Mouse (Mus musculus): ENCODE results near the gene Ccdc40. TPM values are rescaled to one million over a fixed set of nuclear protein-coding genes. Genes with fewer than 3 reads are reported as not detected.
A peak's percentile ranks its signal among the peaks of the same experiment; 100 is the strongest.
"Not testable (repeated sequence)": the region's sequence is repeated elsewhere in the genome, so short reads cannot be mapped to it uniquely, and the experiment has no call there.

The Ccdc40 gene
- polyA plus RNA-seq, 1 experiment: 0.81 TPM

DNA sequence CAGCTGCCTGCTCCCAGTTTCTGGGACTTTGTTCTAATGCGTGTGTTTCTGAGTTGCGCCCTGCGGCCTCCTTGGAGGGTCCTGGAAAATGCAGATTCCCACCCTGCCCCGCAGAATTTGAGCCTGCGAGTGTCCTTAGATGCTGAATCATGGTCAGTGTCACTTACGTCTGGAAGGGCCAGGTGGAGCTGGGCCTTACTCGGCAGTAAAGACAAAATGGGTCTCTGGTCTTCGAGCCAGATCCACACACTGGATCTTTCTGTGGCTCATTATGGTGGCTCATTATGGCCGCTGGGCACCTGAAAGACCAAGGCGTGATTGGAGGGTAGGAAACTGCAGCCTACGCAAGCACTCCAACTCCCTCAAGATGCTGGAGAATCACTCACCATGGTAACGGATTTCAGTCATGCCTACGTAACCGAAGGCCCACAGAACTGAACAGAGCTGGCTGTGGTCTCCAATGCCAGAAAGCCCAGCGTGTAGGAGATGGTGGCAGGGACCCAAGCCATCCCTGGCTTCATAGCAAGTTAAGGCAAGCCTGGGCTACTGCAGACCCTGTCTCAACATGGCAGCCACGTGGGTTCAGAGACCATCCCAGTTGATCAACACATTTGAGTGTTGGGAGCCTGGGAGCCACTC, 40.3 kb downstream of the Ccdc40 start:
- TF ChIP-seq CTCF (IDR thresholded peaks at IDR 0.05; ENCODE audit: borderline replicate concordance, insufficient read depth, low read length) (no peak), POLR2A (IDR thresholded peaks at IDR 0.05; ENCODE audit: low read depth, low read length) (no peak)
- Histone ChIP-seq H3K4me1 (ENCODE audit: control insufficient read depth, insufficient read depth, low read length) (no peaks in the 10 kb centered on the region), H3K4me3 (ENCODE audit: insufficient read depth, low read length) (peak overlapping the region; percentile 72), H3K27ac (ENCODE audit: insufficient read depth, low read length) (no peak overlapping the region)

DNA sequence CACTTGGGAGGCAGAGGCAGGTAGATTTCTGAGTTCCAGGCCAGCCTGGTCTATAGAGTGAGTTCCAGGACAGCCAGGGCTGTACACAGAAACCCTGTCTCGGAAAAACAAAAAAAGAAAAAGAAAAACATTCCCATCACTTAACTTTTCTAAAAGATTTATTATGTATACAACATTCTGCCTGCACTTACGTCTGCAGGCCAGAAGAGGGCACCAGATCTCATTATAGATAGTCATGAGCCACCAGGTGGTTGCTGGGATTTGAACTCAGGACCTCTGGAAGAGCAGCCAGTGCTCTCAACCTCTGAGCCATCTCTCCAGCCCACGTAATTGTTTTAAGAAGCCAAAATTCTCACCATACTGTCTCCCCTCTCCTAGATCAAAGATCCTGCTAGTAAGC, 44.1 kb downstream of the Ccdc40 start:
- H3K4me1 ChIP-seq (ENCODE audit: control insufficient read depth, insufficient read depth, low read length); H3K4me3 ChIP-seq (ENCODE audit: insufficient read depth, low read length); H3K27ac ChIP-seq (ENCODE audit: insufficient read depth, low read length): not testable (repeated sequence)

DNA sequence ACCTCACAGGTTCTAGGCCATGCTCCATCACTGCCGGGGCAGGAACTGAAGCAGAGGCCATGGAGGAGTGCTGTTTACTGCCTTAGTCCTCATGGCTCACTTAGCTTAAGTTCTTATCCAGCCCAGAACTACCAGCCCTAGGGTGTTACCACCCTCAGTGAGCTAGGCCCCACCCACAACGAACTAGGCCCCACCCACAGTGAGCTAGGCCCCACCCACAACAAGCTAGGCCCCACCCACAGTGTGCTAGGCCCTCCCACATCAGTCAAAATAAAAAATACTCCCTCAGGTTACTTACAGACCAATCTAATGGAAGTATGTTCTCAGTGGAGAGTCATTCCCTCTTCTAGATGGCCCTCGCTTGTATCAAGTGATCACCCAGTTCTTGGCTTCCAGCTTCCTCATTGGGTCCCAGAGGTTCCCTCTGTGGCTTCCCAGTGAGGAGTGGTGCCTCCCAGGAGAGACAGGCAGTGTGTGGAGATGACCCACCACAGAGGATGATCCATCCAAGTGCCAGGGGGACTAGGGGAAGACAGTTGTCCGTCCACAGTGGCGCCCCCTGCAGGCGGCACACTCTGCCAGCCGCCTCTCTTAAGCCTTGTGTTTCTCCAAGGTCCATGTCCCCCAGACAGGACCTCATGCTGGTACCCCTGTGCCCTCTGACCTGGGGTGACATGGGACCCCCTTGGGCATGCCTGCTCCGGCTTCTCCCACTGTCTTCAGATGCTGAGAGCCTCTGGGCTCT, 45.0 kb downstream of the Ccdc40 start:
- TF ChIP-seq POLR2A (IDR thresholded peaks at IDR 0.05; ENCODE audit: low read depth, low read length) (no peak), CTCF (IDR thresholded peaks at IDR 0.05; ENCODE audit: borderline replicate concordance, insufficient read depth, low read length) (no peak)
- Histone ChIP-seq H3K4me1 (ENCODE audit: control insufficient read depth, insufficient read depth, low read length) (no peaks in the 10 kb centered on the region), H3K4me3 (ENCODE audit: insufficient read depth, low read length) (no peak overlapping the region), H3K27ac (ENCODE audit: insufficient read depth, low read length) (no peak overlapping the region)

DNA sequence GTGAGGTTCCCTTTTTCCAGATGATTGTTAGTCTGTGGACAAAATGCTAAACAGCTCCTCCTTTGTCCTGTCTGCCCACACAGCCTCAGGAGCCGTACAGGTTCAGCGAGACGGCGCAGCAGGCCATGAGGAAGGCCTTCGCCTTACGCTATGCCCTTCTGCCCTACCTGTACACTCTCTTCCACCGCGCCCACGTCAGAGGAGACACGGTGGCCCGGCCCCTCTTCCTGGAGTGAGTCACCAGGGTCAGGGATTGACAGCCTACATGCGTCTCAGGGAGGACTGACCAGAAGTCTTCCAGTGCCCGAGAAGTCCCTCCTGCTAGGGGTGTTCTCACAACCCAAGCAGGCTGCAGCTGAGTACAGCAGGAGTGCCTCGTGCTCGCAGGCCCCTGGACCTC, 52.7 kb downstream of the Ccdc40 start:
- no peak overlapping the region for H3K4me3 ChIP-seq (ENCODE audit: insufficient read depth, low read length)
- no peaks in the 10 kb centered on the region for H3K4me1 ChIP-seq (ENCODE audit: control insufficient read depth, insufficient read depth, low read length)
- H3K27ac ChIP-seq (ENCODE audit: insufficient read depth, low read length): no peak overlapping the region
- TF ChIP-seq CTCF (IDR thresholded peaks at IDR 0.05; ENCODE audit: borderline replicate concordance, insufficient read depth, low read length) (no peak), POLR2A (IDR thresholded peaks at IDR 0.05; ENCODE audit: low read depth, low read length) (no peak)

DNA sequence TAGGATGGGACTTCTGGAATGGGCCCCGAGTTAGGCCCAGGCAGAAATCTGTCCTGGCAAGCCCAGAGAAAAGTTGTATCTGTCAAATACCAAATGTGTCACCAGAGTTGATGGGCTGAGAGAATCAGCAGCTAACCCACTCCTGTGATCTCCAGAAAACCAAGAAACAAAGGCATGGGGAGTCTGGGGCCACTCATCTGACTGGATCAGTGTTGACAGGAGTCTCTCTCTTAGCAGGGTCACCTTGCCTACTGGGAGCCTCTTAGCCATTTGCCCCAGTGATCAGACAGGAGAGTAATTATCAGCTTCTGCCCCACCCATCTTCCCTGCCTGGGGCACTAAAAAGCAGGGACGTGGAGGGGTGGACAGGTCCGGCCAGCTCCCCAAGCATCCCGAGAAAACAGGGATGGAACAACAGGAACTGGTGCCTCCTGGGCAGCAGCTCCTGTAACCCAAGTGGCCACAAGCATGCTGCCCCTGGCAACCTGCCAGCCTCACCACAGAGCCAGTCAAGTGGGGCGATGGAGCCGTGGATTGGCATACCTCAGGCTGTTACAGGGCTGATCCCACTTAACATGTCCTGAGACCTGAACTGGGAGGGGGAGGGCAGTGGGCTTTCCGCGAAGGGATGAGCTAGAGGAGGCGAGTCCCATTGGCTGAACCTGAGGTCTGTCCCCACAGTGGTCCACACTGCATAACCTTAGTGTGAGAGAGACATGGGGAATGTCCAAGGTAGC, 57.6 kb downstream of the Ccdc40 start:
- Histone ChIP-seq H3K4me3 (ENCODE audit: insufficient read depth, low read length) (no peak overlapping the region), H3K4me1 (ENCODE audit: control insufficient read depth, insufficient read depth, low read length) (no peaks in the 10 kb centered on the region), H3K27ac (ENCODE audit: insufficient read depth, low read length) (no peak overlapping the region)
- TF ChIP-seq CTCF (IDR thresholded peaks at IDR 0.05; ENCODE audit: borderline replicate concordance, insufficient read depth, low read length) (no peak), POLR2A (IDR thresholded peaks at IDR 0.05; ENCODE audit: low read depth, low read length) (no peak)

DNA sequence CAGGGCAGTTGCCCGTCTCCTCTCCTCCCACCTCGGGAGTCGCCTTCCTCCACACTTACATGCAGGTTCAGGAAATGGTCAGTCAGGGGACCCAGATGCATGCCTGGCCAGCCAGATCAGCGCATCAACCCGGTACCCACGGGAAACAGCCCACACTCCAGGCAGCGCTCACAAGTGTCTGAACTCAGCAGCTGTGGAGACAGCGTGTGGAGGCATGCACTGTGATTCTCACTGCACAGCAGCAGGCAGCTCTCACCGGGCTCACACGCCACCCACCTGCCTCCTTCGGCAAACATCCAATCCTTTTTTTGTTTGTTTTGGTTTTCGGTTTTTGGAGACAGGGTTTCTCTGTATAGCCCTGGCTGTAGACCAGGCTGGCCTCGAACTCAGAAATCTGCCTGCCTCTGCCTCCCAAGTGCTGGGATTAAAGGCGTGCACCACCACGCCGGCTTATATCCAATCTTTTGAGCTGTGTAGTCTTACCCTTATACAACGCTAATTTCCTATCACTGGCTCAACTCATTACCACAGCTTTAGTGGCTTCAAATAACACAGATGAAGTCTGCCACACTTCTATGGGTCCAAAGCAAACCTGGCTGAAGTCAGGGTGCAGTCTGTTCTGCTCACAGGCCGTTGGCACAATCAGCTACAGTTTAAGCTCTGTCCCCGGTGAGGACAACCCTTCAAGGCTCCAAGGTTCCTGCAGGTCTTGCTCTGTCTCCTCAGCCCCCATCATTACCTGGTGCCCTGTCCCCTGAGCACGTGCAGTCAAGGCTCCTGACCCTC, 59.0 kb downstream of the Ccdc40 start:
- Histone ChIP-seq H3K4me1 (ENCODE audit: control insufficient read depth, insufficient read depth, low read length) (no peaks in the 10 kb centered on the region), H3K27ac (ENCODE audit: insufficient read depth, low read length) (no peak overlapping the region), H3K4me3 (ENCODE audit: insufficient read depth, low read length) (no peak overlapping the region)
- TF ChIP-seq CTCF (IDR thresholded peaks at IDR 0.05; ENCODE audit: borderline replicate concordance, insufficient read depth, low read length) (no peak), POLR2A (IDR thresholded peaks at IDR 0.05; ENCODE audit: low read depth, low read length) (no peak)

DNA sequence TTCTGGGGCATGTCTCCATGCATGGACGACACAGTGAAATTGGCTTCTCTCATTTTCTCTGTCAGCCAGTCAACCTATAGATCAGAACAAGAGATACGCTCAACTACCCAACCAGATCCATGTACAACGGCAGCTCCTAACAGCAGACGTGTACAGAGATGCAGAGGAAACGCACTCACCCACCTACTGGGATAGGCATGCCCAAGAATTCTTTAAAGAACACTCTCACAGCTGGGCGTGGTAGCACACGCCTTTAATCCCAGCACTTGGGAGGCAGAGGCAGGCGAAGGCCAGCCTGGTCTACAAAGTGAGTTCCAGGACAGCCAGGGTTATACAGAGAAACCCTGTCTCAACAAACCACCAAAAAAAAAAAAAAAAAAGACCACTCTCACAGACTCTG, 64.5 kb downstream of the Ccdc40 start:
- not testable (repeated sequence) for H3K27ac ChIP-seq (ENCODE audit: insufficient read depth, low read length); H3K4me1 ChIP-seq (ENCODE audit: control insufficient read depth, insufficient read depth, low read length); H3K4me3 ChIP-seq (ENCODE audit: insufficient read depth, low read length)

DNA sequence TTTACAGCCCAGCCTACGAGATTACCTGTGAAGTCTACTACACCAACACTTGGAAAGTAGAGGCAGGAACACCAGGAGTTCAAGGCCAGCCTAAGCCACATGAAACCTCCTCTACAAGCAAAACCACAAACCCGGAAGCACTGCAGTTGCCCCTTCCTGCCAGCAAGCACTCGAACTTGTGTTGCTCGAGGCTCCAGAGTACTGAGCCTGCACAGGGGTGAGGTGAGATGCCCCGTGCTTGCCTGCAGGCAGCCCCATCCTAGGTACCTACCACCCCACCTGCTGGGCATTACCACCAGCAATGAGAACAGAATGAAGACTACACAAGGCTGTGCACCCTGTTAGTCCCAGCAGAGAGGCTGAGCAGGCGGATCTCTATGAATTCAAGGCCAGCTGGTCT, 69.6 kb downstream of the Ccdc40 start:
- no peak overlapping the region for H3K27ac ChIP-seq (ENCODE audit: insufficient read depth, low read length)
- TF ChIP-seq POLR2A (IDR thresholded peaks at IDR 0.05; ENCODE audit: low read depth, low read length): no peak
- no peak for TF ChIP-seq CTCF (IDR thresholded peaks at IDR 0.05; ENCODE audit: borderline replicate concordance, insufficient read depth, low read length)

DNA sequence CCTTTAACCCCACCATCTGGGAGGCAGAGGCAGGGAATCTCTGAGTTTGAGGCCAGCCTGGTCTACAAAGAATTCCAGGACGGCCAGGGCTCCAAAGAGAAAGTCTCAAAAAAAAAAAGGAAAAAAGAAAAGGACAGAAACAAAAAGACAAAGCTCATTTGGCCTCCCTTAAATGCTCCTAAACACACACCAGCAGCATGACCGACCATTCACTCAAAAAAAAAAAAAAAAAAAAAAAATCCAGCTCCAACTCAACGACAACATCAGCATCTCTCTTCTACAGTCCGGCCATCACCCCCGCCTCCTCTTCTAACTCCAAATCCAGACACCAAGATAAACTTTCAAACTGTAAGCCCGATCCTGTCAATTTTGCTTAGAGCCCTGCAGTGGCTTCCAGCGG, 70.5 kb downstream of the Ccdc40 start:
- Histone ChIP-seq H3K4me3 (ENCODE audit: insufficient read depth, low read length) (peak overlapping the region; percentile 99), H3K27ac (ENCODE audit: insufficient read depth, low read length) (no peak overlapping the region), H3K4me1 (ENCODE audit: control insufficient read depth, insufficient read depth, low read length) (0 out of 2 replicates have a peak, but pooled peaks cover 2% of the 10 kb centered on the region)
- no peak for TF ChIP-seq CTCF (IDR thresholded peaks at IDR 0.05; ENCODE audit: borderline replicate concordance, insufficient read depth, low read length)
- TF ChIP-seq POLR2A (IDR thresholded peaks at IDR 0.05; ENCODE audit: low read depth, low read length): no peak

More for the DNA sequence above, 69.6 kb downstream of the Ccdc40 start:
- Histone ChIP-seq H3K4me1 (ENCODE audit: control insufficient read depth, insufficient read depth, low read length) (0 out of 2 replicates have a peak, but pooled peaks cover 2% of the 10 kb centered on the region), H3K4me3 (ENCODE audit: insufficient read depth, low read length) (no peak overlapping the region)
